Mouse (Mus musculus) liver, adult (tissue): ENCODE data around the gene Hdc.

Source experiments
- GATA4 ChIP-seq: IDR thresholded peaks from 2 replicates; pipeline ENCODE4 v1.6.1; 2014; ENCODE audit warnings: mild to moderate bottlenecking, low read length; ENCODE audit not compliant: insufficient replicate concordance

Hdc gene

DNA sequence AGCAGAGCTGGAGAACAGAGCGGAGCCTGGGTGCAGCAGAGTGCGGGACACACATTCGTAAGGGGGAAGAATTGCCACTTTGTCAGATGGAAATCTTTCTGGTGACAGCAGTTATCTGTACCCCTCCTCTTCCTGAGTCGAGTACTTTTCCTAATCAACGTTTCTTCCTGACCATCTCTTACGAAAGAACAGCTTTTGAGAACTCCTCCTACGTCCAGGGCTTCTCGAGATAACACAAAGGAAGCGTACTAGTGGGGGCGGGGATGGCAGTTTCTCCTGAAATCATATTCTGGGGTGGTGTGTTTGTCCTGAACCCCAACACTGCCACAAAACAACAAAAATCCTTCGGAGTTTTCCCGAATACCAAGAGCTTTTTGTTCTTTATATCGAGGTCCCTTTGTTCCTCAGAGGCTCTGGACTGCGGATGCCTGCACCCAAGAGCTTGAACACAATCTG lies at the start of gene Hdc:
Gene Hdc, minus strand, starts transcription at position 51 of the 456 bp plus-strand sequence.
- TF ChIP-seq GATA4, result peak; percentile 96

GRCm38 (mm10) chr2:126668621-126669252 lies 49.6 kb upstream of the Hdc start:
- TF ChIP-seq GATA4, result peak; percentile 11; the same call in 1 of the 2 replicates

GRCm38 (mm10) chr2:126665984-126666383 lies 46.9 kb upstream of the Hdc start:
- TF ChIP-seq GATA4, result no peak

GRCm38 (mm10) chr2:126663481-126663880 lies 44.4 kb upstream of the Hdc start:
- TF ChIP-seq GATA4, result no peak

- TF ChIP-seq GATA4, result no peak
Observed at GRCm38 (mm10) chr2:126652929-126653328, 33.8 kb upstream of the Hdc start.

- TF ChIP-seq GATA4, result no peak
Observed at GRCm38 (mm10) chr2:126647762-126648161, 28.7 kb upstream of the Hdc start.

DNA sequence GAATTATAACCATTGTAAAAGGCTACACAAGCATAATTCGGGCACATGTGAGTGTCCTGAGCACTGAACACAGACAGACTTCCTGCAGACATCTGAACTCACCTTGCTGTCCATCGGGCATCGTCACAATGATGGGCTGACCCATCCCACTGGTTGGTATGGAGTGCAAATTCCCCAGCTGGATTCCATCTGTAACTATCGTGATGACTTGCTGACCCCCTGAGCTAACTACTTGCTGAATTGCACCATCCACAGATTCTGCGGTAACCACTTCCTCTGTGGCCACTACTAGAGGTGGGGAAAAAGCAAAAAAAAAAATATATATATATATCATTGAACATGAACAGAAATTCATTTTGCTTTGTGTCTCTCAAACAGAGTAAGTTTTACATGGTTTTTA lies 27.4 kb upstream of the Hdc start:
- no peak for TF ChIP-seq GATA4

DNA sequence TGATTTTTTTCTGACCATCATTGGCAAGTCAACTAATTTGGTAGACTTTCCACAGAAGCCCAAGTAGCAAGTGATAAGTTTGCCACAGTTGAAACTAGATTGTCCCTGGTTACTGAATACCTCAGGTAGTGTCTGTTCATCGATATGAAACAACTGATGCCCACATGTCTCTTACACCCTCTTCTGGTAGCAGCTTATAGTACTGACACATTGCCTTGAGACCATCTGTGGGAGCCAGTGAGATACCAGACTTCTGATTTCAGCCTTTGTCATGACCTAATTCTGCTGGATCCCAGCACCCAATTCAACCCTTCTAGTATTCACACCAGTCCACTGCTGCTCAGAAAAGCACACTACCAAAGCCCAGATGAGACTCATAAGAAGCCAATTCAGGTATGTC lies 25.7 kb upstream of the Hdc start:
- no peak for TF ChIP-seq GATA4

- TF ChIP-seq GATA4, result no peak
Observed at GRCm38 (mm10) chr2:126640298-126640697, 21.2 kb upstream of the Hdc start.

GRCm38 (mm10) chr2:126635939-126636823 lies 17.1 kb upstream of the Hdc start:
- no peak for TF ChIP-seq GATA4

DNA sequence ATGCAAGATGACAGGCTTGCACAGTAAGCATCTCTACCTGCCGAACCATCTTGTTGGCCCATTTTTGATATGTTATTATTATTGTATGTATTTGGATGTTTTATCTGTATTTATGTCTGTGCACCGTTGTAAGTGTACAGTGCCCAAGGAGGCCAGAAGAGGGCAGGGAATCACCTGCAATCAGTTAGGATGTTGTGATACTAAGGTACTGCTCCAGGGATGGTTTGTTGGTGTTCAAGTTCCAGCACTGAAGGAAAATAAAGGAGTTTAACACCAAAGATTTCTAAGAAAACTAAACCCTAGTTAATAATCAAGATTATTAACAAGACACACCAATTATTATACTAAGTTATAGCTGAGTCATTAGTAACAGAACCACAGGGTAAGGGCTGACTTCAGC lies 14.1 kb upstream of the Hdc start:
- no peak for TF ChIP-seq GATA4

GRCm38 (mm10) chr2:126628455-126628995 lies 9.4 kb upstream of the Hdc start:
- no peak for TF ChIP-seq GATA4

- no peak for TF ChIP-seq GATA4
Observed at GRCm38 (mm10) chr2:126623138-126623537, 4.0 kb upstream of the Hdc start.

- no peak for TF ChIP-seq GATA4
Observed at GRCm38 (mm10) chr2:126622455-126622854, 3.4 kb upstream of the Hdc start.

DNA sequence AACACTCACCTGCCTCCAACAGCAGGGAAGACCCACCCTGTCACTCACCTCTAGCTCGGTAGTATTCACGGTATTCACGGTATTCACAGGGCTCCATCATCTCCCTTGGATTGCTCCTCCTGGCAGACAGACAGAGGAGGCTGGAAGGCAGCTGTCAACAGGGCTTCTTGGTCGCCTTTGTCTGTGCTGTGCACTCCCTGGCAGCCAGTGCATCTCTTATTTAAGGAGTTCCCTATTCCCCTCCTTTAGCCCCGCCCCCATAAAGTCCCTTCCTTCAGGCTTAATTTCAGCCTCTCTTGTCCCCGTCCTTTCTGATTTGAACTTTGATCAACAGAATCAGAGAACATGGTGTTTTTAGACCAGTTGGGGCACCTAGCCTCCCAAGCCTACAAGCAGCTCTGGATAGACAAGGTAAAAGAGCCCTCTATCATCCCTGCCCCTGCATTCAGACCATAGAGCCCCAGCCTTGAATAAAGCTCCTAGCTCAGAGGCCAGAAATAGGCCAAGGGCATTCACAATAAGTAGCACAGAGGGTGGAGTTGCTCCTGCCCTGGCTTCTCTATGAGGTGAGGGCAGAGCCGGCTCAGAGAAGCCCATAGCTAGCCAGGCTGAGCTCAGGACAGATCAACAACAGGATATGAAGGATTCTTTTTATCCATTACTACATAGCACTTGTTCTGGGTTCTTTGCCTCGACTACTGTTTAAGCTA lies 474 bp downstream of the Hdc start:
- TF ChIP-seq GATA4, result no peak
